8 mouse cellular contexts compared by ENCODE assay signal in the genomic region with DNA sequence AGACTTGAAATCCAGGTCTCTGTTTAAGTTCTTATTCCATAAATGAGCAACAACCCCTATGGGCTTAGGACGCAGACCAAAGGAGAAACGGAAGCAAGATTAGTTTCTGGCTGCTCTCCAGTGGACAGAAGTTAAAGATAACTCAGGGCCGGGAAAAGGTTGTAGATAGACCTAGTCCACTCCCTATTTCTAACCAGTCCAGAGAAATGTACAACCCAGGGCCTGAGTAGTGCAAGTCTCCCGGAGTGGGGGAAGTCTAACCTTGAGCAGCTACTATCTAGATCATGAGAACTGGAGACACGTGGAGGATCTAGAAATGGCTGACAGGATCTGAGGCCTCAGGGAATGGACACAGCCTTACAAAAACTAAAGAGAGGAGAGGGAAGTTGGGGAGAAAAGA. TPM values are rescaled to one million over a fixed set of nuclear protein-coding genes. Genes with fewer than 3 reads are reported as not detected.
DNase-seq lines count a peak whose midpoint lies in the region; ATAC-seq and TF ChIP-seq lines count a peak whose summit lies in the region.

No protein-coding gene starts in this region.

- H3K36me3 ChIP-seq in G1E (replicated peaks): peaks cover 32% of the 10 kb centered on the region
- peaks cover 28% of the 10 kb centered on the region for H3K36me3 ChIP-seq in forebrain, embryonic 13.5 days (ENCODE audit: poor library complexity, severe bottlenecking)
- H3K36me3 ChIP-seq in midbrain, embryonic 10.5 days: peaks cover 33% of the 10 kb centered on the region

- H3K9ac ChIP-seq in forebrain, embryonic 13.5 days: peak overlapping the region; percentile 95

- peak overlapping the region; percentile 87 for H3K4me2 ChIP-seq in forebrain, embryonic 13.5 days

- peaks cover 72% of the 10 kb centered on the region for H3K4me1 ChIP-seq in G1E (ENCODE audit: insufficient read depth, low read depth, low read length)
- H3K4me1 ChIP-seq in forebrain, embryonic 13.5 days: peaks cover 40% of the 10 kb centered on the region
- peaks cover 46% of the 10 kb centered on the region for H3K4me1 ChIP-seq in midbrain, embryonic 10.5 days

- no peaks in the 10 kb centered on the region for H3K27me3 ChIP-seq in G1E (ENCODE audit: insufficient read depth, low read length)
- H3K27me3 ChIP-seq in forebrain, embryonic 13.5 days: no peaks in the 10 kb centered on the region
- H3K27me3 ChIP-seq in midbrain, embryonic 10.5 days (ENCODE audit: low read depth, poor library complexity, severe bottlenecking): no peaks in the 10 kb centered on the region

- H3K4me3 ChIP-seq in G1E (ENCODE audit: low read depth, low read length): peak overlapping the region; percentile 88
- H3K4me3 ChIP-seq in forebrain, embryonic 13.5 days: peak overlapping the region; percentile 81
- H3K4me3 ChIP-seq in midbrain, embryonic 10.5 days: peak overlapping the region; percentile 74

- ATAC-seq in G1E (ENCODE audit: extremely low read depth, insufficient number of reproducible peaks, low FRiP score, poor library complexity, severe bottlenecking): no peak
- ATAC-seq in forebrain, embryonic 13.5 days: no peak
- ATAC-seq in CD4-positive, CD25-positive, alpha-beta regulatory T cell, adult 4 months: no peak

- peak overlapping the region; percentile 96 for H3K27ac ChIP-seq in forebrain, embryonic 13.5 days
- H3K27ac ChIP-seq in midbrain, embryonic 10.5 days (replicated peaks): peak overlapping the region; percentile 97

- WGBS in forebrain, embryonic 13.5 days: 31% methylated on average over 5 of the region's 5 CpGs
- WGBS in midbrain, embryonic 10.5 days: 52% methylated on average over 5 of the region's 5 CpGs

- DNase-seq in adrenal gland, adult (ENCODE audit: inconsistent age in 2 of 2, low spot score in 1 of 2): peak; percentile 51 to 84
- DNase-seq in adrenal gland, postnatal 4 days (ENCODE audit: low spot score in 2 of 2): no peak
- DNase-seq in G1E (ENCODE audit: low spot score): no peak
- peak; percentile 53 for DNase-seq in kidney, adult 18-20 months
- DNase-seq in midbrain, embryonic 10.5 days (ENCODE audit: low spot score): no peak
- no peak for DNase-seq in left cerebral cortex, adult 8-10 months (ENCODE audit: low spot score in 2 of 2)

- no peak for TF ChIP-seq CTCF in G1E (IDR thresholded peaks at IDR 0.05; ENCODE audit: low read depth, low read length)

- no peaks in the 10 kb centered on the region for H3K9me3 ChIP-seq in G1E (replicated peaks)
- H3K9me3 ChIP-seq in forebrain, embryonic 13.5 days (replicated peaks): no peaks in the 10 kb centered on the region
- H3K9me3 ChIP-seq in midbrain, embryonic 10.5 days (replicated peaks): no peaks in the 10 kb centered on the region

RNA-seq across cellular contexts. Expression of gene Atpif1, which starts 1.0 kb away (rescaled TPM):
- 100 to 1,000 TPM; 533 to 549 TPM for total RNA-seq in adrenal gland, postnatal 4 days (2021)
- total RNA-seq in G1E (2014; fragmentation: Nextera tagmentation) (797 and 914 TPM in 2 replicates), G1E (2017) (868 and 1,005 TPM in 2 replicates)
- polyA plus RNA-seq in G1E (2012): 155 and 240 TPM in 2 replicates
- polyA plus RNA-seq in forebrain, embryonic 13.5 days (2015; fragmentation: Nextera tagmentation; extraction: Ambion mirVana): 1,115 and 1,299 TPM in 2 replicates
- polyA plus RNA-seq in midbrain, embryonic 10.5 days (2016; fragmentation: Nextera tagmentation; extraction: Ambion mirVana): 965 and 979 TPM in 2 replicates
- 100 to 1,000 TPM; 377 to 510 (median 435) TPM for total RNA-seq in left cerebral cortex, adult 8-10 months (2022)
- 100 to 1,000 TPM; 163 to 184 TPM for polyA plus RNA-seq in CD4-positive, CD25-positive, alpha-beta regulatory T cell, adult 4 months (2017; shearing (Covaris generic))

RNA-seq across cellular contexts. Expression of gene Dnajc8, which starts 2.9 kb away (rescaled TPM):
- total RNA-seq in adrenal gland, postnatal 4 days (2021): 100 to 1,000 TPM; 110 to 116 TPM
- total RNA-seq in G1E (2014; fragmentation: Nextera tagmentation) (240 and 275 TPM in 2 replicates), G1E (2017) (329 and 337 TPM in 2 replicates)
- 164 and 213 TPM in 2 replicates for polyA plus RNA-seq in G1E (2012)
- 162 and 175 TPM in 2 replicates for polyA plus RNA-seq in forebrain, embryonic 13.5 days (2015; fragmentation: Nextera tagmentation; extraction: Ambion mirVana)
- polyA plus RNA-seq in midbrain, embryonic 10.5 days (2016; fragmentation: Nextera tagmentation; extraction: Ambion mirVana): 203 and 216 TPM in 2 replicates
- 100 to 1,000 TPM in 2 of 4 experiments, 10 to 100 TPM in 2; 97.8 to 114 (median 101) TPM for total RNA-seq in left cerebral cortex, adult 8-10 months (2022)
- 100 to 1,000 TPM; 322 to 338 TPM for polyA plus RNA-seq in CD4-positive, CD25-positive, alpha-beta regulatory T cell, adult 4 months (2017; shearing (Covaris generic))

RNA-seq across cellular contexts. Expression of gene Sesn2, which starts 22.2 kb away (rescaled TPM):
- total RNA-seq in adrenal gland, postnatal 4 days (2021): 10 to 100 TPM; 12.5 to 14.3 TPM
- 51.6 and 51.8 TPM in 2 replicates for total RNA-seq in G1E (2014; fragmentation: Nextera tagmentation)
- total RNA-seq in G1E (2017): 7.5 and 8.4 TPM in 2 replicates
- 38.4 and 41.0 TPM in 2 replicates for polyA plus RNA-seq in G1E (2012)
- polyA plus RNA-seq in forebrain, embryonic 13.5 days (2015; fragmentation: Nextera tagmentation; extraction: Ambion mirVana): 6.3 and 7.0 TPM in 2 replicates
- polyA plus RNA-seq in midbrain, embryonic 10.5 days (2016; fragmentation: Nextera tagmentation; extraction: Ambion mirVana): 13.0 and 14.7 TPM in 2 replicates
- 10 to 100 TPM in 2 of 4 experiments, 1 to 10 TPM in 2; 9.7 to 12.3 (median 10.1) TPM for total RNA-seq in left cerebral cortex, adult 8-10 months (2022)
- polyA plus RNA-seq in CD4-positive, CD25-positive, alpha-beta regulatory T cell, adult 4 months (2017; shearing (Covaris generic)): 1 to 10 TPM; 1.6 to 2.4 TPM

RNA-seq across cellular contexts. Expression of gene Ptafr, which starts 31.4 kb away (rescaled TPM):
- 1 to 10 TPM; 2.1 to 2.4 TPM for total RNA-seq in adrenal gland, postnatal 4 days (2021)
- total RNA-seq in G1E (2014; fragmentation: Nextera tagmentation): not detected in 2 replicates
- 2.0 and 2.1 TPM in 2 replicates for total RNA-seq in G1E (2017)
- 0.02 and 0.03 TPM in 2 replicates for polyA plus RNA-seq in G1E (2012)
- 0.13 and 0.35 TPM in 2 replicates for polyA plus RNA-seq in forebrain, embryonic 13.5 days (2015; fragmentation: Nextera tagmentation; extraction: Ambion mirVana)
- 0.41 and 0.56 TPM in 2 replicates for polyA plus RNA-seq in midbrain, embryonic 10.5 days (2016; fragmentation: Nextera tagmentation; extraction: Ambion mirVana)
- total RNA-seq in left cerebral cortex, adult 8-10 months (2022): 1 to 10 TPM; 1.1 to 3.0 (median 1.8) TPM
- polyA plus RNA-seq in CD4-positive, CD25-positive, alpha-beta regulatory T cell, adult 4 months (2017; shearing (Covaris generic)): 1 to 10 TPM; 3.8 to 4.2 TPM

Comparison
In these comparisons a context has a peak if more than half of its experiments do, and no peak if none do; other contexts are left out.
1. DNase-seq: peak in adrenal gland, adult (2 of 2) and kidney, adult 18-20 months (single experiment); none in adrenal gland, postnatal 4 days (0 of 2), G1E (single experiment), midbrain, embryonic 10.5 days (single experiment) and left cerebral cortex, adult 8-10 months (0 of 2).
2. Peak in every context shown above with its lines, with median percentiles within 50 percentile points of each other: H3K4me3 ChIP-seq.